Mouse (Mus musculus): ENCODE data around the gene Rcan2. TPM values are rescaled to one million over a fixed set of nuclear protein-coding genes. Genes with fewer than 3 reads are reported as not detected.
A peak's percentile ranks its signal among the peaks of the same experiment; 100 is the strongest.

Gene Rcan2
- 1 to 10 TPM; 4.7 to 6.5 TPM for total RNA-seq (2021)
- long read RNA-seq, experiment 1, transcript Rcan2-206 (5 exons, 2,914 nt): major isoform, 5 of 5 reads
- long read RNA-seq, experiment 1, partial matches to known transcripts: 0 of 5 reads
- long read RNA-seq, experiment 1, other reads (novel, unspliced or antisense): 0 of 5 reads
- long read RNA-seq, experiment 2, partial matches to known transcripts: 1 of 4 reads
- long read RNA-seq, experiment 2, other reads (novel, unspliced or antisense): 2 of 4 reads

GRCm38 (mm10) chr17:43801077-43801476, at the start of gene Rcan2:
TSS of gene Rcan2 (plus strand) at chr17:43801351.
- peak; percentile 44 to 47 for DNase-seq (ENCODE audit: low spot score in 2 of 2)

GRCm38 (mm10) chr17:43752811-43753210, 48.3 kb upstream of the Rcan2 start:
- no peak for DNase-seq (ENCODE audit: low spot score in 2 of 2)

- DNase-seq (ENCODE audit: low spot score in 2 of 2): no peak
Observed at GRCm38 (mm10) chr17:43754687-43755086, 46.5 kb upstream of the Rcan2 start.

GRCm38 (mm10) chr17:43758607-43759259, 42.4 kb upstream of the Rcan2 start:
- peak in 1 of 2 experiments; percentile 1 for DNase-seq (ENCODE audit: low spot score in 2 of 2)

GRCm38 (mm10) chr17:43784531-43784930, 16.6 kb upstream of the Rcan2 start:
- DNase-seq (ENCODE audit: low spot score in 2 of 2): no peak

GRCm38 (mm10) chr17:43788222-43788621, 12.9 kb upstream of the Rcan2 start:
- DNase-seq (ENCODE audit: low spot score in 2 of 2): no peak

GRCm38 (mm10) chr17:43789376-43789775, 11.8 kb upstream of the Rcan2 start:
- no peak for DNase-seq (ENCODE audit: low spot score in 2 of 2)

- no peak for DNase-seq (ENCODE audit: low spot score in 2 of 2)
Observed at GRCm38 (mm10) chr17:43791751-43792150, 9.4 kb upstream of the Rcan2 start.

DNA sequence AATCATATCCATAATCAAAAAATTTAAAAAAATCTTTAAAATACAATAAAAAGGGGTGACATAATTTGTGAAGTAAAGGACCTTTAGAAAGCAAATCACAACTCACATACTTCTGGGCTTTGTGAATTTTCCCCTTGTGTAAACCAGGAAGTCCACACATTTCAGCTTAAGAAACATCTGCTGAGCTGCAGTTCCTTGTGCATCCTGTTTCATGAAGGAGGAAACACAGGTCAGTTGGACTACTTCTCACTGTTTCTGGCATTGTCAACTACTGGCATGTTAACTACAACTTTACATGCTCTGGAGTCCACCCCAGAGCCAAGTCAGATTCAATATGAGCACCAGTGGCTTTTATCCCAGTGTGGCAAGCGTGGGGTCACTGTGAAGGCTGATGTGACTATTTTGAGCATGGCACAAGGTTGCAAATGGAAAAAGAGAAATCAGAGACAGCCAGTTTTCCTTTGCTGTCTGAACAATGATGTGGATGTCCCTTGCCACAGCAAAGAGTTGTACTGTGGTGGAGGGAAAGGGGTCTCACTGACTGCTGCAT, 6.3 kb upstream of the Rcan2 start:
- DNase-seq (ENCODE audit: low spot score in 2 of 2): no peak

GRCm38 (mm10) chr17:43801595-43802373, 633 bp downstream of the Rcan2 start:
- DNase-seq (ENCODE audit: low spot score in 2 of 2): peak; percentile 37 to 39

GRCm38 (mm10) chr17:43802414-43802813, 1.3 kb downstream of the Rcan2 start:
- DNase-seq (ENCODE audit: low spot score in 2 of 2): no peak

- DNase-seq (ENCODE audit: low spot score in 2 of 2): no peak
Observed at GRCm38 (mm10) chr17:43803111-43803510, 2.0 kb downstream of the Rcan2 start.

DNA sequence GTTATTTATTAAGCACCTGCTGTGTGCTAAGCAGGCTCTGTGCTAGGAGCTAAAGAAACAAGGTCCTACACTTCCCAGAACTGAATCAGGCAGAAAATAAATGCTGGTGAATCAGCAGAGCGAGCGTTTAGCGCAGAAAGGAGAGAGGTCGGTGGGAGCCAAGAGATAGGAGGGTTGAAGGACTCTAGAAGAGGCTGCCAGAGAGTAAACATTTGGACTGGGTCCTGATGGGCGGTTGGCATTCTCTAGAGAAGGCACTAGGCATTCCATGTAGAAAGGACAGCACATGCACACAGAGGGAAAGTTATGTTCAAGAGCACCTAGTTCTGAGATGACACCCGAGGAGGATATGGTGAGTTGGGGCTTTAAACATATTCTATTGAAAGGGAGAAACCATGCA, 2.6 kb downstream of the Rcan2 start:
- DNase-seq (ENCODE audit: low spot score in 2 of 2): no peak

DNA sequence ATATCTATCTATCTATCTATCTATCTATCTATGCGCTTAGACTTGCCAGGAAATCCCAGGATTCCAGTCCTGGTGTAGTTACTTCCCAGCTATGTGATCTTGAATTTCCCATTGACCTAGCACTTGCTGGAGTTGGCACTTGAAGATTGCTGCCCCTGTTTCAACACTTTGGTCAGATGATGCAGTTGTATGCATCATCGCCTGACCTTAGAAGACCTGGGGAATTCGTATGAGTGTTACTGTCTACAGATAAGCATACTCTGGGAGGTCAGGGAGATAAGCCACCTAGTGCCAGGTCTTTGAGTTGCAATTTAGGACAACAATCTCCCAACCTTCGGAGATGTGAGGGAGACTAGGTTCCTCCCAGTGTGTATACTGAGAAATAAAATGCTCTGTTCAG, 5.7 kb downstream of the Rcan2 start:
- no peak for DNase-seq (ENCODE audit: low spot score in 2 of 2)

DNA sequence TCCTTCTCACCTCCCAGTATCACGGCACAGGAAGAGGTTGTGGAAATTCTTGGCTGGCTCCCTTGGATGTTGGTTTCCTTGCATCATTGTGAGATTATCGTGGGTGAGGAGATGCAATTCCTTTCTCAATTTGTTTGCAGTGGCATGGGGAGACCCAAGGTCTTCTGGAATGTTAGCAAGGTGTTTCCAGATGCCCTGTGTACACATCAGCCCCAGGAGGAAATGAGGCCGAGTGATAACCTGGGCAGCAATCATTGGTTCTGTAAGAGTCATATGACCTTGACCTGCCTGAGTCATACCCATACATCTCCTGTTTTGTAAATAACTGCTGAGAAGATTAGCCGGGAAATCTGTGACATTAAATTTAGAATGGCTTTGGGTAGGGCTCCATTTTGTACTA, 10.3 kb downstream of the Rcan2 start:
- DNase-seq (ENCODE audit: low spot score in 2 of 2): no peak

DNA sequence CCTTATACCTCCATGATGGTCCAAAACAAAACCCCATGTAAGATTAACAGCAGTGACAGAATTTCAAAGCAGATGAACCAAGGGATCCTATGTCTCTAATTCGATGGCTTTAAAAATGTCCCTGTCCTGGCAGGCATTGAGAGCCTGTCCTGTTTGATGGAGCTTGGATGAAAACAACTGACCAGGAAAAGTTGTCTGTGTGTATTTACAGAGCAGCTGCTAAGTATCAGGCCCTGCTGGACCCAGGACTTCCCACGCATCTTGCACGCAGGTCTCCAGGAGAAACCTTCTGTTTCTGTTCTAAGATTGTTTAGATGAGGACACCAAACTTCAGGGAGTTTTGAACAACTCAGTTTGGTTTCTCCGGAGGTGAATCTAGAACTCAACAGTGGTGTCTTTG, 14.2 kb downstream of the Rcan2 start:
- DNase-seq (ENCODE audit: low spot score in 2 of 2): no peak

DNA sequence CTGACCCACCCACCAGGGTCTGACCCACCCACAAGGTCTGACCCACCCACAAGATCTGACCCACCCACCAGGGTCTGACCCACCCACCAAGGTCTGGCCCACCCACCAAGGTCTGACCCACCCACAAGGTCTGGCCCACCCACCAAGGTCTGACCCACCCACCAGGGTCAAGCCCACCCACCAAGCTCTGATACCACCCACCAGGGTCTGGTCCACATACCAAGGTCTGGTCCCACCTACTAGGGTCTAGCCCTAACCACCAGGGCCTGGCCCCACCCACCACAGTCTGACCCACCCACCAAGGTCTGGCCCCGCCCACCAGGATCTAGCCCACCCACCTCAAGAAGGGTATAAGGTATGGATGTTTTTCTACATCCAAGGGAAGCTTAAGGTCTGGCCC, 15.3 kb downstream of the Rcan2 start:
- no peak for DNase-seq (ENCODE audit: low spot score in 2 of 2)

GRCm38 (mm10) chr17:43817171-43817570, 16.0 kb downstream of the Rcan2 start:
- no peak for DNase-seq (ENCODE audit: low spot score in 2 of 2)

DNA sequence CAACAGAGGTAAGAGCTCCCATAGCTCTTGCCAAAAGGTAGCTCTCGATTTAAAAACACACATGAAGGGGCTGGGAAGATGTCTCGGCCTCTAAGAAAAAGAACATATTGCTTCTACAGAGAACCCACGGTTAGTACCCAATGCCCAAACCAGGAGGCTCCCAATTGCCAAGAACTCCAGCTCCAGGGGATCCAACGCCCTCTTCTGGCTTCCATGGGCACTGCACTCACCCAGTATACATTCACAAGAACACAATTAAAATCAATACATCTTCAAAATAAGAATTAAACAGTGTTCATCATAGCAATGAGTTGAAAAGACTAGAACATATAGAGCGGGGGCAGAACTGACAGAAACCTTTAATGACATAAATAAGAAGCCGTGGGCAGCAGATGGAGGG, 17.2 kb downstream of the Rcan2 start:
- DNase-seq (ENCODE audit: low spot score in 2 of 2): no peak

DNA sequence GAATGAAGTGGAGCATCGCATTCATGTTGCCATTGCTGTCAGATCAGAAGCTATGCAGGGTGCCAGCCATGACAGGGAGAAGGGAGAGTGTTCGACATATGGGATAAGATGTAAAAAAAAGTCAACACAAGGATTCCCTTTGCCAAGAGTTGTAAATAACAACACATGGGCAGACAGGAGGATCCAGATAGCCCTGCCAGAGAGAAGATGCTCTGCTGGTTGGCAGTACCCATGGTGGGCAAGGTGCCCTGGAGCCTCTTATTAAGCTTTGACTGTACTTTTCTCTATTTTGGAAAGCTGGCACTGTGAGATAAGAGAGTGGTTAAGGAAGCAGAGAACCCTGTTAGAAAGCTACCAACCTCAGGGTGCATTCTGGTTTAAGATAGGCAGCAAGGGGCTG, 19.8 kb downstream of the Rcan2 start:
- no peak for DNase-seq (ENCODE audit: low spot score in 2 of 2)

GRCm38 (mm10) chr17:43822207-43822606, 21.1 kb downstream of the Rcan2 start:
- DNase-seq (ENCODE audit: low spot score in 2 of 2): no peak

DNA sequence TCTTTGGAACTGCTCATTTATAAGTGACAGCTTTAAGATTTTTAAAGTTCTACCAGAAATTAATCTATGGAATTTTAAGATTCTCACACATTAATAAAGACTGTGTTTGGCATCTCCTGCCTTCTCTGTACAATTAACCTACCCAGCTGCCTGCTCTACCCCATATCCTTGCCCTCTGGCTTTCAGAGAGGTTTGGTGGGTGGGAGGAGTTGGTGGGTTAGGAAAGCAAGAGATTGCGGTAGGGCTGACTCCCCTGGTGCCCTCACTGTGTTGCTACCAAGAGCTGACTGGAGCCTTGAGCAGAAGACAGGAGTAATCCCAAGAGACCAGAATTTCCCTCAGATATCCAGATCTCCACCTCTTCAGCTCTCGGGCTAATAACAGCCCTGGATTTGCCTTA, 21.5 kb downstream of the Rcan2 start:
- no peak for DNase-seq (ENCODE audit: low spot score in 2 of 2)
